Mouse (Mus musculus) Patski (cell line): Measurements from ENCODE around the gene Csnk2a2. TPM values are rescaled to one million over a fixed set of nuclear protein-coding genes. Genes with fewer than 3 reads are reported as not detected.

ENCODE experiments used
- ATAC-seq: fragments of 100-300 bp; one replicate; pipeline ENCODE4 v1.8.0; 2021
- CTCF ChIA-PET: fragments of 350-600 bp; sonication (Branson Sonifier 250); formaldehyde crosslinking; loops from one replicate; lab custom pipeline; 2022; ENCODE audit warnings: inconsistent platforms; lab: Charles Lee
- POLR2A ChIA-PET: fragments of 350-600 bp; sonication (Branson Sonifier 250); formaldehyde crosslinking; loops from one replicate; lab custom pipeline; 2022; ENCODE audit warnings: antibody characterized with exemption, inconsistent platforms; lab: Charles Lee
- DNase-seq: peaks from one replicate; pipeline ENCODE4 v3.0.0-alpha.2; 2011; ENCODE audit warnings: low read depth, low spot score
- H3K27me3 ChIP-seq: fragments of 371-371 bp; one replicate; pipeline ENCODE4 v1.5.1; 2021
- CTCF ChIP-seq: fragments of 100-300 bp; IDR thresholded peaks from one replicate; pipeline ENCODE4 v1.5.1; 2021
- in situ Hi-C: fragments of 300-500 bp; cut with MboI; formaldehyde crosslinking; loops from 3 replicates; pipeline ENCODE4 v1.11.1; 2018; ENCODE audit warnings: low pct_unique_long_range_greater_than_20kb, mixed read lengths
- polyA plus RNA-seq: library from polyadenylated mRNA; unstranded; gene quantifications from one replicate; pipeline ENCODE4 v1.2.3, GENCODE M21; 2021

Gene Csnk2a2
- polyA plus RNA-seq, 1 experiment from 2014 or later, result 87.3 TPM

DNA sequence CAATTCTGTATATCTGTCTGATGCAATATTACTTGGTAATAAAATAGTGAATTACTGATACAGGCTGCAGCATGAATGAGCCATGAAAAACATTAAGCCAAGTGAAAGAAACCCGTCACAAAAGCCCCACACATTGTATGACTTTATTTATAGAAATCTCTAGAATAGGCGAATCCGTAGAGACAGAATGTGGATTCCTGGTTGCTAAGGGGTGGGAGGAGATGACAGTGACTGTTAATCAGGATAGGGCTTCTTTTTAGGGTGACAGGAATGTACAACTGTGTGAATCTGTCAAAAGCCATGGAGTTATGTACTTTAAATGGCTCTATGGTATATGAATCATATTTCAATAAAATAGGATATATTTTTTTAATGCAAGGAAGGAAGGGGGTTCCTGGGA, 15.8 kb upstream of the Csnk2a2 start:
- ATAC-seq (no peak), DNase-seq (no peak)
- peaks cover 32% of the 10 kb centered on the region for H3K27me3 ChIP-seq
- TF ChIP-seq CTCF, result no peak
- ChIA-PET CTCF (no interaction called here), POLR2A (no interaction called here)
- in situ Hi-C loops, result no loop called here

DNA sequence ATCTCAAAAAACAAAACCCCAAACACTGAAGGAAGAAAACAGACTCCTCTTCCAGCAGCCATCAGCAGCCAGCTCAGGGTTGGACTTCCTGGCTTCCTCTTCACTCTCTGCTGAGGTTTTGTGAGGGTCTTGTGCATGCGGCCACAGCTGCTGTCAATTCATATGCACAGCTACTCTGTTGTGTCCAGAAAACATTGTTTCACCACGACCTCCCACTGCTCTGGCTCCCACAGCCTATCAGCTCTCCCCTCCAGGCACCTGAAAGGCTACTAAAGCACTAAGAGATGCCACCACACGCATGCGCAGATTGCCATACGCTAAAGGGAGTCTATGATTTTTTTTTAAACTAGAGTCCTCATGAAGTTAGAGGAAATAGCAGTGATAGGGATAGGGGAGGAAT, 15.0 kb upstream of the Csnk2a2 start:
- H3K27me3 ChIP-seq, result peaks cover 33% of the 10 kb centered on the region
- ChIA-PET CTCF (interaction anchor here (1.0 kb wide), 1 partner anchor 12 kb away, joined by 3 read pairs; no protein-coding TSS in a partner anchor), POLR2A (no interaction called here)
- no peak for DNase-seq
- no peak for ATAC-seq
- no peak for TF ChIP-seq CTCF
- in situ Hi-C loops, result no loop called here

- DNase-seq (no peak), ATAC-seq (no peak)
- ChIA-PET CTCF (no interaction called here), POLR2A (no interaction called here)
- in situ Hi-C loops, result no loop called here
- TF ChIP-seq CTCF, result no peak
- H3K27me3 ChIP-seq, result peaks cover 23% of the 10 kb centered on the region
Measured at GRCm38 (mm10) chr8:95502431-95502830, 12.6 kb upstream of the Csnk2a2 start.

- ATAC-seq (no peak), DNase-seq (no peak)
- ChIA-PET POLR2A (no interaction called here), CTCF (no interaction called here)
- in situ Hi-C loops, result no loop called here
- peaks cover 21% of the 10 kb centered on the region for H3K27me3 ChIP-seq
- TF ChIP-seq CTCF, result no peak
Measured at GRCm38 (mm10) chr8:95500436-95500835, 10.6 kb upstream of the Csnk2a2 start.

- ChIA-PET POLR2A (no interaction called here), CTCF (no interaction called here)
- ATAC-seq, result no peak
- peaks cover 14% of the 10 kb centered on the region for H3K27me3 ChIP-seq
- in situ Hi-C loops, result no loop called here
- TF ChIP-seq CTCF, result no peak
- peak; percentile 33 for DNase-seq
Measured at GRCm38 (mm10) chr8:95499266-95500064, 9.6 kb upstream of the Csnk2a2 start.

DNA sequence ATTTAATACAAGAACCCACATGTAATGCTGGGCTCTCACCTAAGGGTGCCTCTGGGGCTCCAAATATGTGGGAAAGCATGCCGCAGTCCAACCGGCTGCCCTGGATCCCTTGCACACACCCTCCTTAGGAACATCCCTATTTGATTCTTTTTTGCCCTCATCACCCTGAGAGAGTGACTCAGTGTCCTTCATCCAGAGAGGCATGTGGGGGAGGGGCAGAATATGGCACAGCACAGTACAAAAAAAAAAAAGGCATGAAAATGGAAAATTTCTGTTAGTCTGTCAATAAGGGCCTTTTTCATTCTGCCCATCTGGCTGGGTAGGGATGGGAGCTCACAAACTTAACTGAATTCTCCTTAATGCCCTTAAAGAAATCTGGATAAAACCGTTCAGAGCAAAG, 8.0 kb upstream of the Csnk2a2 start:
- in situ Hi-C loops, result no loop called here
- TF ChIP-seq CTCF, result no peak
- ChIA-PET POLR2A (no interaction called here), CTCF (no interaction called here)
- no peak for ATAC-seq
- no peak for DNase-seq
- H3K27me3 ChIP-seq, result peaks cover 11% of the 10 kb centered on the region

DNA sequence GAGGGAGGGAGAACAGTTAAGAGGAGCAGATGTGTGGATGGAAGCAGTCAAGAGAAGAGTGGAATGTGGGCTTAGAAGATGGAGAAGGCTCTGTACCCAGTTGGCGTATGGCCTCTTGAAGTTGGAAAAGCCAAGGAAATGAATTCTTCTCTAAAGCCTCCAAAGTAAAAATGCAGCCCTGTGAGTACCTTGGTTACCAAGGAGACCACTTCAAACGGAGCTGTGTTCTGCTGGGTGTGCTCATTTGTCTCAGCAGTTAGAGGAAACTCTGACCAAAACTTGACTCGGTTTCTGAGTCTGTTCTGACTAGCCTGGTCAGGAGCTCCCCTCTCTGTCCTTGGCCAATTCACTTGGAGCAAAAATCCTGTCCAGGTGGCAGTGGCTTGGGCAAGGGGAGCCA, 6.6 kb upstream of the Csnk2a2 start:
- DNase-seq, result no peak
- no peak for TF ChIP-seq CTCF
- H3K27me3 ChIP-seq, result peaks cover 8% of the 10 kb centered on the region
- ChIA-PET CTCF (no interaction called here), POLR2A (interaction anchor here (0.7 to 0.9 kb wide), 2 partner anchors 15 to 215 kb away, joined by 4 read pairs; no protein-coding TSS in a partner anchor)
- in situ Hi-C loops, result no loop called here
- ATAC-seq, result no peak

DNA sequence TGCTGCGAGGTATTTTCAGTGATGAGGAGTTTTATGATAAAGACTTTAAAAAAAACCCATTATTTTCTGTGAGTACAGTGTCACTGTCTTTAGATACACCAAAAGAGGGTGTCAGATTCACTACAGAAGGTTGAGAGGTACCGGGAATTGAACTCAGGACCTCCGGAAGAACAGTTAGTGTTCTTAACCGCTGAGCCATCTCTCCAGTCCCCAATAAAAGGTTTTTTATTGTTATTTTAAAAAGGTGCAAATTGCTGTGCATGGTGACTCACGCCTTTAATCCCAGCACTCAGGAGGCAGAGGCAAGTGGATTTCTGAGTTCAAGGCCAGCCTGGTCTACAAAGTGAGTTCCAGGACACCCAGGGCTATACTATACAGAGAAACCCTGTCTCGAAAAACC, 5.6 kb upstream of the Csnk2a2 start:
- H3K27me3 ChIP-seq, result peaks cover 6% of the 10 kb centered on the region
- in situ Hi-C loops, result no loop called here
- POLR2A ChIA-PET, result no interaction called here
- DNase-seq, result no peak
- no peak for ATAC-seq
- CTCF ChIA-PET, result no interaction called here
- no peak for TF ChIP-seq CTCF

DNA sequence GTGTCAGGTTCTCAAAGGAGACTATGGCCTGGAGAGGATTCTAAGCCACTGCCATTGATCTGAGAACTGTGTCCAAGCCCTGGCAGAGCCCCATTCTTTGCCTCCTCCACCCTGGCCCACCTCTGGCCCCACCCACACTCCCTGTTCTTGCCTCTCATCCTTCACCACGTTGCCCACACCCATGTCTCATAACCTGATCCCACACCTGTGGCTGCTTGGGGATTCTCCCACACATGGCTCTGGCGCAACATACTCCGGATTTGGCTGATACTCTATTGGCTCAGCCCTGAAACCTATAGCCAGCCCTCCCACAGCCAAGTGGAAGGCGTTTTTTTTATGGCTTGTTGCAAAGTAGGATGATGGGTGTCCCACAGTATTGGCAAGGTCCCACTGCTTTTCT, 2.2 kb upstream of the Csnk2a2 start:
- no peak for TF ChIP-seq CTCF
- ATAC-seq (no peak), DNase-seq (no peak)
- peaks cover 4% of the 10 kb centered on the region for H3K27me3 ChIP-seq
- POLR2A ChIA-PET, result no interaction called here
- in situ Hi-C loops, result no loop called here
- CTCF ChIA-PET, result interaction anchor here (1.4 kb wide), 1 partner anchor 13 kb away, joined by 3 read pairs; no protein-coding TSS in a partner anchor

GRCm38 (mm10) chr8:95488698-95489332, 1.0 kb downstream of the Csnk2a2 start:
- peaks cover 4% of the 10 kb centered on the region for H3K27me3 ChIP-seq
- ATAC-seq (peak; percentile 84), DNase-seq (no peak)
- CTCF ChIA-PET, result interaction anchor here (0.8 to 1.2 kb wide), 3 partner anchors 42 to 62 kb away, joined by 3 read pairs; partner anchors contain the start of gene Ccdc113
- peak; percentile 100 for TF ChIP-seq CTCF
- in situ Hi-C loops, result no loop called here
- POLR2A ChIA-PET, result interaction anchor here (0.7 kb wide), 1 partner anchor 10 kb away, joined by 3 read pairs; no protein-coding TSS in a partner anchor
